Mouse (Mus musculus) spleen, adult 2 months (tissue): ENCODE measurements around the gene Tsku. TPM values are rescaled to one million over a fixed set of nuclear protein-coding genes. Genes with fewer than 3 reads are reported as not detected.

ENCODE experiments used
- DNase-seq, 2 experiments: peaks; one replicate each; pipeline versions ENCODE4 v3.0.0 to v3.0.0-alpha.2; 2012 to 2021; ENCODE audit warnings: low spot score in 2 of 2, low read depth in 1 of 2
- H3K27ac ChIP-seq: fragments of 200-500 bp; 2 replicates; pipeline ENCODE4 v1.5.1; 2012; ENCODE audit warnings: low read length, inconsistent platforms; ENCODE audit not compliant: insufficient read depth
- H3K27me3 ChIP-seq: fragments of 200-500 bp; 2 replicates; pipeline ENCODE4 v1.6.1; 2012; ENCODE audit warnings: mild to moderate bottlenecking, moderate library complexity, low read length, inconsistent platforms; ENCODE audit not compliant: control insufficient read depth, insufficient read depth
- H3K36me3 ChIP-seq: fragments of 200-500 bp; 2 replicates; pipeline ENCODE4 v1.6.1; 2012; ENCODE audit warnings: mild to moderate bottlenecking, low read length, inconsistent platforms; ENCODE audit not compliant: control insufficient read depth, insufficient read depth
- H3K4me1 ChIP-seq: fragments of 200-500 bp; 2 replicates; pipeline ENCODE4 v1.6.1; 2011; ENCODE audit warnings: inconsistent platforms; ENCODE audit not compliant: control insufficient read depth, insufficient read depth, insufficient read length
- H3K4me3 ChIP-seq: fragments of 200-500 bp; 2 replicates; pipeline ENCODE4 v1.5.1; 2011; ENCODE audit warnings: mild to moderate bottlenecking, inconsistent platforms; ENCODE audit not compliant: insufficient read depth, insufficient read length; ENCODE audit errors: extremely low read depth
- CTCF ChIP-seq: fragments of 200-500 bp; IDR thresholded peaks from 2 replicates; pipeline ENCODE4 v1.5.1; 2011; ENCODE audit warnings: mild to moderate bottlenecking, inconsistent platforms; ENCODE audit not compliant: insufficient read depth, insufficient read length, insufficient replicate concordance; ENCODE audit errors: extremely low read depth
- POLR2A ChIP-seq: fragments of 200-500 bp; IDR thresholded peaks from 2 replicates; pipeline ENCODE4 v1.6.1; 2011; ENCODE audit warnings: low read depth, low read length, inconsistent platforms
- WGBS: fragments of 180-500 bp; shearing (Covaris S2); methylation state at CpG from one replicate; pipeline ENCODE4 v1.1.7; 2018; 5-methylcytosine and 5-hydroxymethylcytosine counted together
- polyA plus RNA-seq: library from polyadenylated mRNA; depleted of rRNA; stranded (reverse); fragments of >200 nt; gene quantifications from 2 replicates; pipeline ENCODE4 v1.2.3, GENCODE M21; 2012

Gene Tsku
- polyA plus RNA-seq, 1 experiment: 12.0 TPM

- 92% methylated on average over 7 of the region's 7 CpGs for WGBS
- no peaks in the 10 kb centered on the region for H3K27me3 ChIP-seq
- H3K4me1 ChIP-seq: no peaks in the 10 kb centered on the region
- no peaks in the 10 kb centered on the region for H3K36me3 ChIP-seq
- no peak overlapping the region for H3K27ac ChIP-seq
- no peak overlapping the region for H3K4me3 ChIP-seq
- DNase-seq: no peak
- TF ChIP-seq CTCF (no peak), POLR2A (no peak)
These were observed 41.0 kb downstream of the Tsku start for GRCm38 (mm10) chr7:98320006-98320556.

- Histone ChIP-seq H3K4me1 (no peaks in the 10 kb centered on the region), H3K36me3 (no peaks in the 10 kb centered on the region), H3K4me3 (no peak overlapping the region), H3K27me3 (no peaks in the 10 kb centered on the region), H3K27ac (no peak overlapping the region)
- TF ChIP-seq POLR2A (no peak), CTCF (no peak)
- no peak for DNase-seq
- 64% methylated on average over 2 of the region's 2 CpGs for WGBS
These were observed 44.6 kb downstream of the Tsku start for GRCm38 (mm10) chr7:98316568-98316967.

- Histone ChIP-seq H3K36me3 (no peaks in the 10 kb centered on the region), H3K27me3 (no peaks in the 10 kb centered on the region), H3K4me3 (no peak overlapping the region), H3K27ac (no peak overlapping the region), H3K4me1 (no peaks in the 10 kb centered on the region)
- no peak for DNase-seq
- WGBS: 88% methylated on average over 2 of the region's 2 CpGs
- TF ChIP-seq POLR2A (no peak), CTCF (no peak)
These were observed 46.0 kb downstream of the Tsku start for GRCm38 (mm10) chr7:98315087-98315486.

- Histone ChIP-seq H3K27me3 (no peaks in the 10 kb centered on the region; the same call in 1 of the 2 replicates), H3K4me1 (peaks cover 5% of the 10 kb centered on the region), H3K36me3 (no peaks in the 10 kb centered on the region), H3K4me3 (no peak overlapping the region), H3K27ac (no peak overlapping the region)
- WGBS: 85% methylated on average over 4 of the region's 4 CpGs
- TF ChIP-seq POLR2A: no peak
- TF ChIP-seq CTCF: no peak
- no peak for DNase-seq
These were observed 48.8 kb downstream of the Tsku start for GRCm38 (mm10) chr7:98312185-98312920.

- TF ChIP-seq POLR2A: no peak
- no peak for TF ChIP-seq CTCF
- 80% methylated on average over 6 of the region's 6 CpGs for WGBS
These were observed 50.9 kb downstream of the Tsku start for GRCm38 (mm10) chr7:98310266-98310665.

GRCm38 (mm10) chr7:98309219-98310030 lies 51.7 kb downstream of the Tsku start:
- no peaks in the 10 kb centered on the region; the same call in 1 of the 2 replicates for H3K27me3 ChIP-seq
- under 1% methylated on average over 52 of the region's 53 CpGs for WGBS
- peak overlapping the region; percentile 54; the same call in 1 of the 2 replicates for H3K27ac ChIP-seq
- peak; percentile 77 to 95 for DNase-seq
- peak; percentile 91 for TF ChIP-seq POLR2A
- no peak for TF ChIP-seq CTCF
- H3K4me3 ChIP-seq: peak overlapping the region; percentile 82
- no peaks in the 10 kb centered on the region for H3K36me3 ChIP-seq
- H3K4me1 ChIP-seq: peaks cover 5% of the 10 kb centered on the region

More at GRCm38 (mm10) chr7:98310266-98310665, 50.9 kb downstream of the Tsku start:
- Histone ChIP-seq H3K4me3 (no peak overlapping the region), H3K4me1 (peaks cover 5% of the 10 kb centered on the region), H3K36me3 (no peaks in the 10 kb centered on the region), H3K27ac (no peak overlapping the region), H3K27me3 (no peaks in the 10 kb centered on the region; the same call in 1 of the 2 replicates)
- no peak for DNase-seq

GRCm38 (mm10) chr7:98308607-98309218 lies 52.4 kb downstream of the Tsku start:
- Histone ChIP-seq H3K4me3 (peak overlapping the region; percentile 82), H3K4me1 (peaks cover 5% of the 10 kb centered on the region), H3K27me3 (no peaks in the 10 kb centered on the region; the same call in 1 of the 2 replicates), H3K36me3 (no peaks in the 10 kb centered on the region), H3K27ac (peak overlapping the region; percentile 54)
- WGBS: under 1% methylated on average over 32 of the region's 33 CpGs
- no peak for TF ChIP-seq CTCF
- TF ChIP-seq POLR2A: no peak
- no peak for DNase-seq
